Mouse (Mus musculus) cerebellum, adult 11 months (tissue): ENCODE measurements around the gene Lcn3.
A peak's percentile ranks its signal among the peaks of the same experiment; 100 is the strongest.
"Not testable (repeated sequence)": the region's sequence is repeated elsewhere in the genome, so short reads cannot be mapped to it uniquely, and the experiment has no call there.

ENCODE experiments used
- DNase-seq: peaks from one replicate; pipeline ENCODE4 v3.0.0; 2022

Gene Lcn3

GRCm38 (mm10) chr2:25765269-25765668, at the start of gene Lcn3:
TSS of gene Lcn3 (plus strand) at chr2:25765569.
- no peak for DNase-seq

GRCm38 (mm10) chr2:25717222-25717621, 48.1 kb upstream of the Lcn3 start:
- no peak for DNase-seq

GRCm38 (mm10) chr2:25733199-25733930, 32.0 kb upstream of the Lcn3 start:
- no peak for DNase-seq

DNA sequence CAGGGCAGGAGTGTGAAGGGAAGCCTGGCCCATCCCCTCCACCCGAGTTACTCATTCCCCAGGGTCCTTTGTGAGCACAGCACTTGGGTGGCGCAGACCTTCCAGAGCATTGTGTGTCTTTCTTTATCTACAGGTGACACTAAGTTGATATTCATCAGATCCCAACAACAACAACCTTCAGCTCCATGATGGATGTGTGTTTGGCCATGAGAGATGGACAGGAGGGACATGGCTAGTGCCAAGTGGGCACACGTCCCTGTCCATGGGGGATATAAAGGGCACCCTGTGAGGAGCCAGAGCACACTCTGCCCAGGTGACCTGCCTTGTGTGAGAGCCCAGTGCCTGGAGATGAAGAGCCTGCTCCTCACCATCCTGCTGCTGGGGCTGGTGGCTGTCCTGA, 28.7 kb upstream of the Lcn3 start, which contains the start of gene Obp2b:
Obp2b (plus strand) TSS at position 301 of the 400 bp plus-strand sequence.
- DNase-seq = not testable (repeated sequence)

DNA sequence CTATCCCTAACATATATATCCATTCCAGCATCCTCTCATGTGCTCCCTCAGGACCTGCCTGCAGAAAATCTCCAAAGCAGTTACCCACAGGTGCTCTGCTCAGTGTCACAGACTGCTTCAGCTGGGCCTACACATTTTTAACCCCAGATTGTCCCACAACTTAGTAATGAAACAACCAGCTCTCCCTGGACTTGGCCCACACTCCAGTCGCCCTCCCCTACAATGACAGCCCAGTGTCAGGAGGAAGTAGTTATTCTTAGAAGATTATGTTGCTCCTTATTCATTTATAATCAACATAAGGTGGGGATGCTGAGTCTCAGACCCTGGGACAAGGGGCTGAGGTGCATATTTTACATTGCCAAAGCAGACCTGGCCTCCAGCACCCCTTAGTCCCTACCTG, 23.7 kb upstream of the Lcn3 start:
- no peak for DNase-seq

GRCm38 (mm10) chr2:25754201-25754600, 11.2 kb upstream of the Lcn3 start:
- DNase-seq = no peak

DNA sequence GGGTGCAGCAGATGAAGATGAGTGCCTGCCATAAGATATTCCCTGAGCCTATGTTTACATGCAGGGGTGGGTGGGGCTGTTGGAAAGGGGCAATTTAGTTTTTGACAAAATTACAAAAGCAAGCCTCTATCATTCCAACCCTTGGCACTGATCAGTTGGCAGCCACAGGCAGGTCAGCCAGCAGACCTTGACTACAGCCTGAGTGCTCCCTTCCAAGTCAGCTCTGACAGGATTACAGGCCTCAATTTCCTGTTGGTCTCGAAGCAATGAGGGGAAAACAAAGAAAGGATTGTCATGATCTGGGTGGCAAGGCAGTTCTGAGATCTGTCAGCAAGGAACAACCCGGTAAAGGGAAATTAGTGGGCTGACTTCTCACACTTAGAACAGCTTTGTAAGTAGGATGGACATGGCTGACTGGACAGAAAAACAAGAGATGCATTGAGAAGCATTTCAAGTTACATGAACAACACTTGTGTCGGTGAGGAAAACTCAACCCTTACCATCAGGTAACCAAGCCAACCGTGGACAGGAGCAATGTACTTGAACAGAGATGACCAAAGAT, 7.2 kb upstream of the Lcn3 start:
- DNase-seq = no peak

DNA sequence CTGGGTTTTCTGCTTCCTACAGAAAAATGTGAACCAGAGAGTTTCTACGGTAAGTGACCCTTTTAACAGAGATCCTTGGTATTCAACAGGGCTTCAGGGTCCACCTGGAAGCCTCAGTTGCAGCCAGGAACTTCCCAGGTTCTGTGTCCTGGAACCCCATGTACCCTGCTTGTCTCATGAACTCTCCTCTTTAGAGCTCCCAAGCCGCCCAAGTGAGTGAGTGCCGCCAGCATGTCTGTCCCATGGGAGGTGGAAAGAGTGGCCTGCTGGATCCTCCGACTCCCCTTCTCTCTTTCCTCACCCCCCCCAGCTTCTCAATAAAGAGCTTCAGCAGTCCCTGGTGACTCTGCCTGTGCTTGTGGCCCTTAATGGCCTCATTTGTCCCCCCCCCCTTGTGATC, 2.4 kb downstream of the Lcn3 start:
- DNase-seq = no peak

- DNase-seq = no peak
Measured at GRCm38 (mm10) chr2:25773507-25773906, 8.1 kb downstream of the Lcn3 start.

DNA sequence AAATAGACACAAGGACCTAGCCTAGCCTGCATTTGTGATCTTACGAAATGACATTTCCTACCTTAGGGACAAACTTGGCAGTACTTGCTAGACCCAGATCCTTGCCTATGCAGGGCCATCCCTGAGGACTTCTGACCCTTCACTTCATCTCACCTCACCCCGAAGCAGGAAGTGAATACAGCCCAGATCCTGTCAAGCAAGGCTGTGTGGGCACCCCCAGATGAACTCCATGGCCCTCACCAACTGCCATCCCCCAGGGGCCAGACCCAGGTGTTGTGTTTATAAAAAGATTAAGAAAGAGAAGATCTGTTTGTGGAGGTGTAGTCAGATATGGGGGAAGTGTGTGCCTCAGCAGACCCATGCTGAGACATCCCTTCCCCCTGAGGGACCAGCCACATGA, 9.3 kb downstream of the Lcn3 start:
- no peak for DNase-seq

- DNase-seq = no peak
Measured at GRCm38 (mm10) chr2:25775991-25776390, 10.6 kb downstream of the Lcn3 start.

DNA sequence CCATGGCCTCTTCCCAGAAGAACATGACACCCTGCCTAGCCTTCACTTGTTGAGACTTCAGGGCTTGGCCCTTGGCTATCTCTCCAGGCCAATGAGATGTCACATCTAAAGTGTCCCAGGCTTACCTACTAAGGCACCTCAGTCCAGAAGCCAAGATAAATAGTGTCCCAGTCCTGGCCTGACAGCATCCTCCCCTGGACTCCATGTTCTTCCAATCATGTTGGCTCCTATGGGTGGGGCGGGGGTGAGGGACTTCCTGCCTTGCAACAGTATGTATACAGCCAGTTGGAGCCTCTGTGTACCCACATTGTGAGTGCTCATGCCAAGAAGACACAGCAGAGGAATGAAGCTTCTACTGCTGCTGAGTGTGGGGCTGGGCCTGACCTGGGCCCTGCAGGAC, 11.3 kb downstream of the Lcn3 start, which contains the start of gene Lcn11:
Lcn11 (plus strand) TSS at position 301 of the 400 bp plus-strand sequence.
- no peak for DNase-seq

GRCm38 (mm10) chr2:25779076-25779475, 13.7 kb downstream of the Lcn3 start:
- no peak for DNase-seq

DNA sequence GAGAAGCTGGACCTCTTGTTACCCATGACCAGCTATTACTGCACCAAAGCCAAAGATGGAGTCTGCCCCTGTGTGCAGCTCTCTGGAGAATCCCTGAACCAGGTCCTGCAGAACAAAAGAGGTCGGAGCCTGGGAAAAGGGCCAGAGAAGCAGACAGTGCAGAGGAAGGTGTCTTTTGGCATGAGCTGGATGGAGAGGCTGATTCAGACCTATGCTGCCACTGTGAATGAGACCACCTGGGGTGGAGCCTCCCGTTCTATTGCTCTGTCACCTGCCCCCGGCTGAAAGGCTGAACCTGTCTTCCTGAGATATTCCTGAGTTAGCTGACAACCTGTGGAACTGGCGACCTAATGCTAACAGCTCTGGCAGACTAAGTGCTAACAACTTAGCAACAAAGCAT, 15.6 kb downstream of the Lcn3 start:
- DNase-seq = peak; percentile 11

DNA sequence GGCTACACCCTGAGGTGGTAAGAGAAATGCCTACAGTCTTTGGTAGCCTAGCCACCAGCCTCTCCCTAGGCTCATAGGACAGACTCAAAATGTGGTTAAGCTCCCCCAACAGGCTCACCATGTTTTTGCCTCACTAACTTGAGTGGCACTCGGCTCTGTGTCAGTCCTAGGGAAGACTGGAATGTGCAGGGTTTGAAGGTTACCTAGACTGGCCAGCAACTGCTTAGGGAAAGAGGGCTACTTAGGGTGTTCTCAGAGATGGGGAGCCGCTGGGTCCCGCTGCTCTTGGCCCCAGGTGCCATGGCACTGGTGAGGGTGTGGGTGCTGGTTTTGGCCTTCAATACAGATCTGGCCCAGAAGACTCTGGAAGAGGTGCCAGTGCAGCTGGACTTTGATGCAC, 16.6 kb downstream of the Lcn3 start, which contains the start of gene Gm13539:
Gm13539 (plus strand) TSS at position 301 of the 400 bp plus-strand sequence.
- DNase-seq = no peak

- no peak for DNase-seq
Measured at GRCm38 (mm10) chr2:25785573-25786322, 20.4 kb downstream of the Lcn3 start.

DNA sequence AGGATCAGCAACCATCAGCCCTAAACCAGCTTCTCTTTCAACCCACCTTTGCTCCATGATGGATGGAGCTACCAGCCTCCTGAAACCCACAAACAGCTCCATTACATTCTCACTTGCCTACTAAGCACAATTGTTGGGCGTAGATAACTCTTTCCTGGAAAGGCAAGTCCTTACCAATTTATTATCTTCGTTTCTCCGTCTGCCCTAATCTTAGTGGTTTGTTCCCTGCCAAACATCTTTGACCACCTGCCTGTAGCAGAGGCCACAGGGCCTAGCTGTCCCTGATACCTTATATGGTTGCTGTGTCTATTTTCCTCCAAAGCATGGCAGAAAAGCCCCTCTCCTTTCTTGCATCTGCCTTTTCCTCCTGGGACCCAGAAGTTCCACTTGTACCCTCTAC, 23.7 kb downstream of the Lcn3 start:
- no peak for DNase-seq

- DNase-seq = no peak
Measured at GRCm38 (mm10) chr2:25797635-25798034, 32.3 kb downstream of the Lcn3 start.

- DNase-seq = no peak
Measured at GRCm38 (mm10) chr2:25798065-25798464, 32.7 kb downstream of the Lcn3 start.

DNA sequence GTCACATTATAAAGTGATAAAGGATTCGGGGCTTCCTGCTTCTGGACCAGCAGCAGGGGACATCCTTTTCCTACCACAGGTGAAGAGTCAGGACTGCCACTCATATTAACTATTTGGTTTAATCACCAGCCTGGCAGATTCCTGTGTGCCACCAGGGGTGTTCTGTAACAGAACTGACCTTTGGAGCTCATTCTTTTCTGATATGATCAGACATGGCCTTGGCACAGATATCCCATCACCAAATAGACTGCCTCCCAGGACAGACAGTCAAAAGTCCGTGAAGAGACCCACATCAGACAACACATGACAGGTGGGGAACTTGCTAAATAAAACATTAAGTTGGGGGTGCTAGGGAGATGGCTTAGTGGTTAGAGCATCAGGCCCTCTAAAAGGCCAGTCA, 46.3 kb downstream of the Lcn3 start:
- DNase-seq = no peak

- no peak for DNase-seq
Measured at GRCm38 (mm10) chr2:25813364-25813763, 48.0 kb downstream of the Lcn3 start.

DNA sequence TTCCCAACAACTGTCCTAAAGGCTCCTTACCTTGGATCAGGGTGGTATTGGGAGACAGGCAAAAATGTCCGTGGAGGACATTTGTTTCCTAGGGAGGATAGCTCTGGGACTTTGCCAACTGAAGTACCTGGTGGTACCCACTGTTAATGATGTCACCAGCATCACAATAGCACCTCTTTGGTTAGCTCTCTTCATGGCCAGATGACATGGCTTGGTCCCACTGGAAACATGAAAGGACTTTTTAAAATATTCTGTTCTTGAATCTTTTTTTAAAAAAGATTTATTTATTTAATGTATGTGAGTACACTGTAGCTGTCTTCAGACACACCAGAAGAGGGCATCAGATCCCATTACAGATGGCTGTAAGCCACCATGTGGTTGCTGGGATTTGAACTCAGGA, 50.4 kb downstream of the Lcn3 start, which contains the start of gene Glt6d1:
Glt6d1 (minus strand) TSS at position 101 of the 400 bp plus-strand sequence.
- DNase-seq = not testable (repeated sequence)
